In the genomic region with DNA sequence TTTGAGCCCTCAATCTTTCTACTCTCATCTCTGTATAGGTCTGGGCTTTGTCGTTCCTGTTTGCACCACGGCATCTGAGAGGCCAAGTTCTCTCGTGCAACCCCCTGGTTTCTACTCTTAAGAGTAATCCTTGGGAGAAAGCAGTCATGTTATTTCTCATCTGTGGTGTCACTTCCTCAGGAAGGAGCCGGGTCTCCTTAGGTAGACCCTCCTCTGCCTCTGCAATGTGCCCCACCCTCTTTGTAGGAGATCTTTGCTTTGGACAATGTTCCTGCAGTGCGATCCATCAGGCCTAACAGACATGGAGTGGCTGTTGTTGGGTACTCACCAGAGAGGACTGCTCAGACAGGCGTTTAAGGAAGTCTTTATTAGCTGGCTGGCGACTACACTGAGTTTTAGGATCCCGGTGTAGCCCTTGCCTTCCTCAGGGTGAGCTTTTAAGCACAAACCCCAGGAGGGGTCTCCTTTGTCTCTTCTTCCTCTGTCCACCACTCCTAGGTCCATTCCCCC, we compare ENCODE assay signal across 18 mouse cellular contexts.
DNase-seq lines count a peak whose midpoint lies in the region; ATAC-seq lines count a peak whose summit lies in the region.
"Had no signal": no experiment of that assay in that cellular context is flagged by ENCODE, and none has a peak within 500 bp of the region (broad histone marks: within the 10 kb centered on the region; RNA-seq: fewer than 3 reads in every experiment).

No protein-coding gene starts in this region.

- H3K4me1 ChIP-seq in hindbrain, embryonic 10.5 days (replicated peaks) = peaks cover 17% of the 10 kb centered on the region
- no peaks in the 10 kb centered on the region; the same call in 1 of the 2 replicates for H3K4me1 ChIP-seq in hindbrain, embryonic 16.5 days (ENCODE audit: control insufficient read depth, insufficient read depth, low read depth, low read length)
- peaks cover 15% of the 10 kb centered on the region for H3K4me1 ChIP-seq in midbrain, embryonic 10.5 days
- H3K4me1 ChIP-seq in midbrain, embryonic 14.5 days (ENCODE audit: control insufficient read depth, insufficient read depth, low read length) = no peaks in the 10 kb centered on the region; the same call in 1 of the 2 replicates
- peaks cover 4% of the 10 kb centered on the region; the same call in 1 of the 2 replicates for H3K4me1 ChIP-seq in embryonic facial prominence, embryonic 10.5 days
- H3K4me1 ChIP-seq: megakaryocyte, embryonic 14.5 days had no signal

- no peak overlapping the region for H3K4me3 ChIP-seq in hindbrain, embryonic 10.5 days
- H3K4me3 ChIP-seq in hindbrain, embryonic 16.5 days (ENCODE audit: low read length) = no peak overlapping the region
- H3K4me3 ChIP-seq in midbrain, embryonic 10.5 days = no peak overlapping the region
- no peak overlapping the region for H3K4me3 ChIP-seq in midbrain, embryonic 14.5 days (replicated peaks; ENCODE audit: low read depth, low read length)
- no peak overlapping the region for H3K4me3 ChIP-seq in embryonic facial prominence, embryonic 10.5 days
- H3K4me3 ChIP-seq: heart, embryonic 15.5 days; megakaryocyte, embryonic 14.5 days; neural tube, embryonic 13.5 days had no signal

- H3K9ac ChIP-seq in hindbrain, embryonic 16.5 days (ENCODE audit: low read depth, low read length) = no peak overlapping the region
- H3K9ac ChIP-seq in midbrain, embryonic 14.5 days (replicated peaks; ENCODE audit: low read length) = no peak overlapping the region
- H3K9ac ChIP-seq: heart, embryonic 15.5 days; liver, embryonic 14.5 days had no signal

- no peak overlapping the region for H3K4me2 ChIP-seq in hindbrain, embryonic 16.5 days (ENCODE audit: low read length)
- H3K4me2 ChIP-seq in midbrain, embryonic 14.5 days (ENCODE audit: low read length) = no peak overlapping the region
- H3K4me2 ChIP-seq: heart, embryonic 15.5 days had no signal

- no peaks in the 10 kb centered on the region for H3K27me3 ChIP-seq in hindbrain, embryonic 10.5 days (ENCODE audit: insufficient read depth, poor library complexity, severe bottlenecking)
- H3K27me3 ChIP-seq in hindbrain, embryonic 16.5 days (replicated peaks; ENCODE audit: control insufficient read depth, insufficient read depth, low read length) = no peaks in the 10 kb centered on the region
- H3K27me3 ChIP-seq in midbrain, embryonic 10.5 days (ENCODE audit: low read depth, poor library complexity, severe bottlenecking) = no peaks in the 10 kb centered on the region
- H3K27me3 ChIP-seq in midbrain, embryonic 14.5 days (ENCODE audit: control insufficient read depth, insufficient read depth, low read length) = no peaks in the 10 kb centered on the region
- H3K27me3 ChIP-seq in embryonic facial prominence, embryonic 10.5 days (replicated peaks; ENCODE audit: low read depth, poor library complexity, severe bottlenecking) = no peaks in the 10 kb centered on the region
- H3K27me3 ChIP-seq: heart, embryonic 15.5 days; neural tube, embryonic 13.5 days had no signal

- peak overlapping the region; percentile 59 for H3K27ac ChIP-seq in hindbrain, embryonic 10.5 days
- H3K27ac ChIP-seq in hindbrain, embryonic 16.5 days (ENCODE audit: low read depth, low read length) = no peak overlapping the region
- peak overlapping the region; percentile 52; the same call in 1 of the 2 replicates for H3K27ac ChIP-seq in midbrain, embryonic 10.5 days (replicated peaks)
- no peak overlapping the region for H3K27ac ChIP-seq in midbrain, embryonic 14.5 days (replicated peaks; ENCODE audit: low read depth, low read length)
- peak overlapping the region; percentile 8 for H3K27ac ChIP-seq in embryonic facial prominence, embryonic 10.5 days (replicated peaks)
- H3K27ac ChIP-seq: heart, embryonic 15.5 days; liver, embryonic 14.5 days; neural tube, embryonic 13.5 days had no signal

- H3K36me3 ChIP-seq in hindbrain, embryonic 10.5 days = no peaks in the 10 kb centered on the region
- H3K36me3 ChIP-seq in hindbrain, embryonic 16.5 days (ENCODE audit: control insufficient read depth, insufficient read depth, low read length) = no peaks in the 10 kb centered on the region
- H3K36me3 ChIP-seq in midbrain, embryonic 10.5 days = no peaks in the 10 kb centered on the region
- no peaks in the 10 kb centered on the region for H3K36me3 ChIP-seq in midbrain, embryonic 14.5 days (ENCODE audit: control insufficient read depth, insufficient read depth, low read length)
- H3K36me3 ChIP-seq in embryonic facial prominence, embryonic 10.5 days (replicated peaks) = no peaks in the 10 kb centered on the region
- H3K36me3 ChIP-seq: heart, embryonic 15.5 days; neural tube, embryonic 13.5 days had no signal

- 62% methylated on average over 8 of the region's 8 CpGs for WGBS in hindbrain, embryonic 10.5 days
- 65% methylated on average over 8 of the region's 8 CpGs for WGBS in hindbrain, embryonic 16.5 days
- 66% methylated on average over 8 of the region's 8 CpGs for WGBS in midbrain, embryonic 10.5 days
- WGBS in midbrain, embryonic 14.5 days = 55% methylated on average over 8 of the region's 8 CpGs
- 79% methylated on average over 8 of the region's 8 CpGs for WGBS in embryonic facial prominence, embryonic 10.5 days

- DNase-seq in hindbrain, embryonic 10.5 days (ENCODE audit: low spot score) = no peak
- no peak for DNase-seq in midbrain, embryonic 10.5 days (ENCODE audit: low spot score)
- DNase-seq in midbrain, embryonic 14.5 days = no peak
- DNase-seq in R1 (ENCODE audit: low read depth, low spot score) = peak; percentile 61
- no peak for DNase-seq in embryonic facial prominence, embryonic 10.5 days (ENCODE audit: low spot score)
- DNase-seq in adrenal gland, postnatal 36 days = no peak
- no peak for DNase-seq in adipocyte (ENCODE audit: low spot score)
- DNase-seq: cerebellum, adult 18-20 months; heart, postnatal 4 days; kidney, adult 9 months; kidney, postnatal 25 days had no signal

- H3K9me3 ChIP-seq in hindbrain, embryonic 10.5 days = no peaks in the 10 kb centered on the region
- no peaks in the 10 kb centered on the region for H3K9me3 ChIP-seq in hindbrain, embryonic 16.5 days (ENCODE audit: control insufficient read depth, low read length)
- H3K9me3 ChIP-seq in midbrain, embryonic 10.5 days (replicated peaks) = no peaks in the 10 kb centered on the region
- H3K9me3 ChIP-seq in midbrain, embryonic 14.5 days (ENCODE audit: control insufficient read depth, low read length) = no peaks in the 10 kb centered on the region
- H3K9me3 ChIP-seq in embryonic facial prominence, embryonic 10.5 days = no peaks in the 10 kb centered on the region
- H3K9me3 ChIP-seq: heart, embryonic 15.5 days; megakaryocyte, embryonic 14.5 days; neural tube, embryonic 13.5 days had no signal

- no peak for ATAC-seq in hindbrain, embryonic 16.5 days
- ATAC-seq in midbrain, embryonic 14.5 days (ENCODE audit: low FRiP score, low TSS enrichment) = no peak
- ATAC-seq: activated CD4-positive, CD25-positive, alpha-beta regulatory T cell, adult 4 months; forebrain, embryonic 16.5 days had no signal

Comparison
In these comparisons a context has a peak if more than half of its experiments do, and no peak if none do; other contexts are left out.
1. H3K27ac ChIP-seq: peak in hindbrain, embryonic 10.5 days (single experiment), midbrain, embryonic 10.5 days (single experiment) and embryonic facial prominence, embryonic 10.5 days (single experiment); none in hindbrain, embryonic 16.5 days (single experiment) and midbrain, embryonic 14.5 days (single experiment).